Mouse (Mus musculus) bone marrow macrophage, adult 2 months (primary cell): ENCODE data around the gene Taf8. TPM values are rescaled to one million over a fixed set of nuclear protein-coding genes. Genes with fewer than 3 reads are reported as not detected.

Experiments used
- H3K27ac ChIP-seq: 2 replicates; pipeline ENCODE4 v1.5.1; 2012; ENCODE audit warnings: low read depth, low read length; ENCODE audit not compliant: insufficient read depth
- H3K4me1 ChIP-seq: 2 replicates; pipeline ENCODE4 v1.6.1; 2012; ENCODE audit warnings: low read length; ENCODE audit not compliant: control insufficient read depth, insufficient read depth
- H3K4me3 ChIP-seq: 2 replicates; pipeline ENCODE4 v1.5.1; 2012; ENCODE audit warnings: mild to moderate bottlenecking, low read length, moderate library complexity; ENCODE audit not compliant: insufficient read depth
- CTCF ChIP-seq: IDR thresholded peaks from 2 replicates; pipeline ENCODE4 v1.5.1; 2012; ENCODE audit warnings: low read depth, mild to moderate bottlenecking, low read length, moderate library complexity
- POLR2A ChIP-seq: IDR thresholded peaks from 2 replicates; pipeline ENCODE4 v1.6.1; 2012; ENCODE audit warnings: mild to moderate bottlenecking, low read depth, low read length, borderline replicate concordance
- polyA plus RNA-seq: library from polyadenylated mRNA; stranded (reverse); fragments of >200 nt; gene quantifications from 2 replicates; pipeline ENCODE4 v1.2.4, GENCODE M21; 2012; ENCODE audit not compliant: missing spikeins, insufficient read depth, insufficient read length

The Taf8 gene
- polyA plus RNA-seq, 1 experiment = 30.1 TPM

- peaks cover 37% of the 10 kb centered on the region for H3K4me1 ChIP-seq
- TF ChIP-seq CTCF = no peak
- no peak for TF ChIP-seq POLR2A
- peak overlapping the region; percentile 94 for H3K27ac ChIP-seq
- no peak overlapping the region for H3K4me3 ChIP-seq
Measured at GRCm38 (mm10) chr17:47521551-47522258, 19.6 kb upstream of the Taf8 start.

- Histone ChIP-seq H3K4me1 (peaks cover 20% of the 10 kb centered on the region), H3K4me3 (no peak overlapping the region), H3K27ac (no peak overlapping the region)
- no peak for TF ChIP-seq CTCF
- TF ChIP-seq POLR2A = no peak
Measured at GRCm38 (mm10) chr17:47518205-47518604, 16.1 kb upstream of the Taf8 start.

- Histone ChIP-seq H3K27ac (no peak overlapping the region), H3K4me3 (no peak overlapping the region), H3K4me1 (peaks cover 4% of the 10 kb centered on the region)
- no peak for TF ChIP-seq CTCF
- no peak for TF ChIP-seq POLR2A
Measured at GRCm38 (mm10) chr17:47516232-47516631, 14.1 kb upstream of the Taf8 start.

GRCm38 (mm10) chr17:47515180-47515844, 13.2 kb upstream of the Taf8 start:
- Histone ChIP-seq H3K4me3 (no peak overlapping the region), H3K27ac (no peak overlapping the region), H3K4me1 (peaks cover 7% of the 10 kb centered on the region)
- TF ChIP-seq CTCF (no peak), POLR2A (no peak)

GRCm38 (mm10) chr17:47512956-47513775, 11.1 kb upstream of the Taf8 start:
- peaks cover 13% of the 10 kb centered on the region for H3K4me1 ChIP-seq
- no peak overlapping the region for H3K27ac ChIP-seq
- no peak for TF ChIP-seq POLR2A
- TF ChIP-seq CTCF = no peak
- H3K4me3 ChIP-seq = no peak overlapping the region

GRCm38 (mm10) chr17:47511111-47512020, 9.3 kb upstream of the Taf8 start:
- Histone ChIP-seq H3K4me1 (peaks cover 23% of the 10 kb centered on the region), H3K4me3 (no peak overlapping the region), H3K27ac (no peak overlapping the region)
- peak; percentile 94 for TF ChIP-seq CTCF
- TF ChIP-seq POLR2A = no peak

GRCm38 (mm10) chr17:47509031-47509705, 7.1 kb upstream of the Taf8 start:
- Histone ChIP-seq H3K27ac (peak overlapping the region; percentile 45), H3K4me1 (peaks cover 40% of the 10 kb centered on the region), H3K4me3 (no peak overlapping the region; the same call in 1 of the 2 replicates)
- TF ChIP-seq CTCF (no peak), POLR2A (no peak)

- TF ChIP-seq POLR2A = no peak
- no peak for TF ChIP-seq CTCF
- Histone ChIP-seq H3K4me1 (peaks cover 43% of the 10 kb centered on the region), H3K4me3 (peak overlapping the region; percentile 59), H3K27ac (peak overlapping the region; percentile 93)
Measured at GRCm38 (mm10) chr17:47508012-47508608, 6.0 kb upstream of the Taf8 start.
